Mouse (Mus musculus): ENCODE results near the gene Mdga1. TPM values are rescaled to one million over a fixed set of nuclear protein-coding genes. Genes with fewer than 3 reads are reported as not detected.

Mdga1 gene
- total RNA-seq, 2 experiments from 2014 or later = 30.4 to 36.6 TPM

- intact Hi-C loops (cut with DNase I) = no loop called here
- DNase-seq (ENCODE audit: low spot score in 2 of 2) = no peak
These were observed 15.6 kb upstream of the Mdga1 start for GRCm38 (mm10) chr17:29985534-29985933.

DNA sequence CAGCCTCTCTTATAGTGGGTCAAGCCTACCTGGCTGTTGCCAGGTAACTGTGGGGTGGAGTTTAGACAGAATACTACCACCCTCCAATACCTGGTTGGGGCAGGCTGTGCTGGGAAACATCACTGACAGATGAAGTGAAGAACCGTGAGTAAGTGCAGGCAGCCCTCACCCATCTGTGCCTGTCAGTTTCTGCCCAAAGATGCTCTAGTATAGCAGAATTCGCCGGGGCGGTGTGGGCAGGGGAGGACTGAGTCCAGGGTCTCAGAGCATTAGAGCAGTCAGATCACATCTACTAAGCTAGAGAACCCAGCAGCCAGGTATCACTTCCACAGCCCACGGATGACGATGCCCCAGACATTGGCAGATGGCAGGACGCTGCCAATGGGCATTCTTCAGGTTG lies 15.0 kb upstream of the Mdga1 start:
- peak in 1 of 2 experiments; percentile 61 for DNase-seq (ENCODE audit: low spot score in 2 of 2)
- intact Hi-C loops (cut with DNase I) = no loop called here

DNA sequence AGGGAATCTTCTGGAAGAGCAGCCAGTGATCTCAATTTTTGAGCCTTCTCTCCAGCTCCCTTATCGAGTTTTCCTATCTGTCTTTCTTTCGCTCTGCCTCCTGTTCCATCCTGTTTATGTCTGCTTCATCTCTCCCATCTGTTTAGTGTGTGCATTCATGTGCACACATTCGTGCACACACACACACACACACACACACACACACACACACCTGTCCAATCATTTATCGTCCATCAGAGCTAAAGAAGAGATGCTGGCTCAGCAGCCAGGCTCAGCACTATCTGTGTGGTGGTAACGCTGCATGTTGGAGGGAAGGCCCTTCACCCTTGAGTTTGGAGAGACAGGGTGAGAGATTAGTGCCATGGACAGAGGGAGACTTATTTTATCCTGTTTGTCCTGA lies 13.3 kb upstream of the Mdga1 start:
- intact Hi-C loops (cut with DNase I) = no loop called here

GRCm38 (mm10) chr17:29981568-29981967 lies 11.7 kb upstream of the Mdga1 start:
- no peak for DNase-seq (ENCODE audit: low spot score in 2 of 2)
- intact Hi-C loops (cut with DNase I) = no loop called here

More for the DNA sequence above, 13.3 kb upstream of the Mdga1 start:
- DNase-seq (ENCODE audit: low spot score in 2 of 2) = no peak

GRCm38 (mm10) chr17:29979841-29980240 lies 10.0 kb upstream of the Mdga1 start:
- no peak for DNase-seq (ENCODE audit: low spot score in 2 of 2)
- intact Hi-C loops (cut with DNase I) = loop anchor here (5.0 kb wide), 2 partner anchors 217 to 477 kb away; no protein-coding TSS in a partner anchor

DNA sequence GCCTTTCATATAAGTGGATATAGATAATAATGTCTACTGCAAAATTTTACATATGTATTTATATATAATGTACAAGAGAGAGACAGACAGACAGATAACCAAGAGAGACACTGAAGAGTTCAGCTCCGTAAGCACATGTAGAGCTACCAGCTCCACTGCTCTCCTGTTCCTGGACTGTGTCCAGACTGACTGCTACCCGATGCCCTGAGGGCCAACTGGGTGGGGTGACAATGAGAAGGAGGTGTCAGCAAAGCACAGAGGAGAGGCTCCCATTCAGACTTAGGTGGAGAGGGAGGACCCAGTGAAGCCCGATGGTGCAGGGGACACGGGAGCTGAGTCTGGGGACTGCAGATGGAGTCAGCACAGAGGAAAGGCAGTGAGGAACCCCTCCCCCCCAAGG lies 9.1 kb upstream of the Mdga1 start:
- intact Hi-C loops (cut with DNase I) = loop anchor here (5.0 kb wide), 2 partner anchors 218 to 478 kb away; no protein-coding TSS in a partner anchor
- DNase-seq (ENCODE audit: low spot score in 2 of 2) = no peak

- intact Hi-C loops (cut with DNase I) = loop anchor here (1.0 to 5.0 kb wide), 4 partner anchors 49 to 482 kb away; no protein-coding TSS in a partner anchor
These were observed 5.8 kb upstream of the Mdga1 start for GRCm38 (mm10) chr17:29975731-29976130.

DNA sequence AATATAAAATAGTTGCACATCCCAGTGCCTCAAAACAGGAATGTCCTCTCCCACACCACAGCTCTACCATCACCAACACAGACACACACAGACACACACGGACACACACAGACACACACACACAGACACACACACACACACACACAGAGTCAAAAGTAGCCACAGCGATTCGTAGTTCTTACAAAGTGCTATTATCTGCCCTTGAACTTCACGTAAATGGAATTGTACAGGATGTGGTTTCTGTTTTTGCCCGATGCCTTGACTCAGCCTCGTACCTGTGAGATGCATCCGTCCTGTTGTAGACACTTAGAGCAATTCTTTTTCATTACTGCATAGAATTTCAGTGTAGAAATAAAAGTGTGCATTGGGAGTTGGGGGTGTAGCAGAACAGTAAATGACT lies 3.3 kb upstream of the Mdga1 start:
- intact Hi-C loops (cut with DNase I) = no loop called here
- no peak for DNase-seq (ENCODE audit: low spot score in 2 of 2)

More at GRCm38 (mm10) chr17:29975731-29976130, 5.8 kb upstream of the Mdga1 start:
- peak; percentile 81 to 93 for DNase-seq (ENCODE audit: low spot score in 2 of 2)

- intact Hi-C loops (cut with DNase I) = no loop called here
- no peak for DNase-seq (ENCODE audit: low spot score in 2 of 2)
These were observed 2.0 kb upstream of the Mdga1 start for GRCm38 (mm10) chr17:29971761-29972432.

GRCm38 (mm10) chr17:29965506-29965905 lies 4.4 kb downstream of the Mdga1 start:
- DNase-seq (ENCODE audit: low spot score in 2 of 2) = no peak
- intact Hi-C loops (cut with DNase I) = no loop called here

DNA sequence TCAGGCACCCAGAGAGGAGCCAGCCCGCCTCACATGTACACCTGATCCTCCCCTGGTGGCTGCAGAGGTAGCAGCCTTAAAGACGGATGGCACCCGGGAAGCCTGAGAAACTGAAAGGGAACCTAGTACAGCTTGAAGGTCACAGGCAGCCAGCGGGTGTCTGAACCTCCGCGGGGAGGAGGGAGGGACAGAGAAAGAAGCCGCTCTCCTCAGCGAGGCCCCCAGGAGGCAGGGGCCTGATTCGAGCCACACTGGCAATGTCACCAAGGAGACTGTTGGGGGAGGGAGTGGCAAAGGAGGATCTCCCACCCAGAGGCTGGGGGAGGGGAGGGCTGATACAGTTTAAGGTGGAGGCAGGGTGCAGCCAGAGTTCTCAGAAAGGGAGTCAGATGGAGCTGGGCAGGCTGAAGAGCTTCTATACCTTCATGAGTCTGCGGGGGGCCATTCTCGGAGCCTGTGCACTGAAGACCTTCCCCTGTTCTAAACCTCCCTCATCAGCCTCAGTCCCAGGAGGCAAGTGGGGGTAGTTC lies 6.1 kb downstream of the Mdga1 start:
- DNase-seq (ENCODE audit: low spot score in 2 of 2) = no peak
- intact Hi-C loops (cut with DNase I) = no loop called here

- no peak for DNase-seq (ENCODE audit: low spot score in 2 of 2)
- intact Hi-C loops (cut with DNase I) = no loop called here
These were observed 14.0 kb downstream of the Mdga1 start for GRCm38 (mm10) chr17:29955880-29956279.

DNA sequence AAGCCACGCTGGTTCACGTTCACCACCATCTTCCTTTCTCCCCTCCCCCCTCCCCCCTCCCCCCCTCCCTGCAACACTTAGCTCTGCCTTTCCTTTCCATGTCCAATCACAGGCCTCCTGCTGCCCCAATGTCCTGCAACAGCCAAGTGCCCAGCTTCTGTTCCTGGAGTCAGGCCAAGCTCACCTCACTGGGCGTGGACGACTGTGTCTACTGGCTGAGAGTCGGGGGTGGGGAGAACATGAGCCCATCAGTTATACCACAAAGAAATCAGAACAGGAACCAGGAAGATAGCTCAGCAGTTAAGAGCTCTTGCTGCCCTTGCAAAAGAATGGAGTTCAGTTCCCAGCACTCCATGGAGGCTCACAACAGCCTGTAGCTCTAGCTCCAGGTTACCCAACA lies 15.6 kb downstream of the Mdga1 start:
- intact Hi-C loops (cut with DNase I) = no loop called here
- DNase-seq (ENCODE audit: low spot score in 2 of 2) = no peak

DNA sequence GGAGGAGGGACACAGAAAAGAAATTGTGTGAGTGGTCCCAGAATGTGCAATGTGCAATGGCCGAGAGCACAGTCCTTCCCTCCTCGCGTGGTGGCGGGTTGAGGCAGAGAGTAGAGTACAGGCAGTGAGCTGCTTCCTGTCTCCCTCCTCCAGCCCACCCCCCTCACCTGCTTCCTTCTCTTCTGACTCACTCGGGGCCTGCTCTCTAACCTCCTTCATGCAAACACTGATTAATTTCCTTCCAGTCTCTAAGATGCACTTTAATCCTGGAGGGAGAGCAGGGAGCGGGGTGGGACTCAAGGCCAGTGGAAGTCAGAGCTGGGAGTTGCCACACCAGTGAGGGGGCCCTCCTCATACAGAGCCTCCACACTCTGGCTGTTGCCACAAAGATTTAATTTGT lies 18.8 kb downstream of the Mdga1 start:
- DNase-seq (ENCODE audit: low spot score in 2 of 2) = no peak

GRCm38 (mm10) chr17:29950574-29950973 lies 19.3 kb downstream of the Mdga1 start:
- intact Hi-C loops (cut with DNase I) = no loop called here
- no peak for DNase-seq (ENCODE audit: low spot score in 2 of 2)

More for the DNA sequence above, 18.8 kb downstream of the Mdga1 start:
- intact Hi-C loops (cut with DNase I) = no loop called here

- intact Hi-C loops (cut with DNase I) = no loop called here
- DNase-seq (ENCODE audit: low spot score in 2 of 2) = no peak
These were observed 22.6 kb downstream of the Mdga1 start for GRCm38 (mm10) chr17:29947271-29947714.

DNA sequence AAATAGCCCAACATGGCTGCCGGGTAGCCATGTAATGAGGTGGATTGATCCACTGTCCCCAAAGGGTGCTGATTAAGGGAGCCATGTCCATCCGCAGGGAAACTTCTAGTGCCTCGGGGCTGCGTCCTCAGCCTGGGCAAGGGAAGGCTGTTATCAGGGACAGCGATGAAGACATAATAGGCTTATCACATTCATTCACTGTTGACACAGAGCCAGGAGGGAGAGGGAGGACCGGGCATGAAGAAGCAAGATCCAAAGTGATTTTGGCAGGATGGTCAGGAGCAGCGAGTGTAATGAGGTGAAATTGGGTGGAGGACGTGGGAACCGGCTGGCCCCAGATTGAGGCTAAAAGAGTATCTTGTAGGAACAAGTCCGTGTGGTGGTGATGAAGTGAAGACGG lies 25.5 kb downstream of the Mdga1 start:
- intact Hi-C loops (cut with DNase I) = no loop called here

DNA sequence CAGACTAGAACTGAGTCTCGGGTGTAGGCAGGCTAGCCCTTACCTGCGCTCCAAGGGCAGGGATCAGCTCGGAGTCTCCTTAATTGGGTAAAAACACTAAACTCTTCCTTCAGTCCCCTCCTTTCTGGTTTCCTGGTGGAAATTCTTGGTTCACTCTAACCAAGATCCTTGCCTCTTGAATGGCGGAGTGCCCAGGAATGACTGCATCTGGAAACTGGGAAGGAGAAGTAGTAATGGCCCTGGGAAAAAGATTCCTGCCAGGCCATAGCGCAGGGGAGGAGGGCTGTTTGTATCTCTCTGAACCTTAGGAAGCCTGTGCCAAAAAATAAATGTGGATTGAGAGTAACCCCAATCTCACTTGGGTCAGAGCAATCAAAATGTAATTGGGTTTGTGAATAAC lies 30.9 kb downstream of the Mdga1 start:
- intact Hi-C loops (cut with DNase I) = no loop called here
- DNase-seq (ENCODE audit: low spot score in 2 of 2) = no peak

More for the DNA sequence above, 25.5 kb downstream of the Mdga1 start:
- no peak for DNase-seq (ENCODE audit: low spot score in 2 of 2)

- DNase-seq (ENCODE audit: low spot score in 2 of 2) = peak in 1 of 2 experiments; percentile 8
- intact Hi-C loops (cut with DNase I) = no loop called here
These were observed 32.5 kb downstream of the Mdga1 start for GRCm38 (mm10) chr17:29937350-29937781.

GRCm38 (mm10) chr17:29934133-29934851 lies 35.6 kb downstream of the Mdga1 start:
- DNase-seq (ENCODE audit: low spot score in 2 of 2) = no peak
- intact Hi-C loops (cut with DNase I) = no loop called here

DNA sequence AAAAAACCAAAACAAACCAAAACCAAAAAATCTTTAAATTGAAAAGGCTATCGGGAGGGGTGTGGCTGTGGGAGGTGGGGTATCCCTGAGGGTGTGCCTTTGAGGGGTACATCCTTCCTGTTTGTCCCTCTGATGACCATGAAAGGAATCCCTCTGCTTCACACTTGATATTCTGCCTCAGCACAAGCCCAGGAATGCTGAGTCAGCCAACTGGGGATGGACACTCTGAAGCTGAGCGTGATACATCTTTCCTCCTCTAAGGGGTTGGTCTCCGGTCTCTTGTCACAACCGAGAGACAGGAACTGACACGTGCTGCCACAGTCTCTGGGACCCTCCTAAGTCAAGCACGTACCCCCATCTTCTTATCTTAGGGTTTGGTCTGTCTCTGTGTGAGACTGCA lies 37.1 kb downstream of the Mdga1 start:
- intact Hi-C loops (cut with DNase I) = no loop called here
- DNase-seq (ENCODE audit: low spot score in 2 of 2) = no peak
